Mouse (Mus musculus): ENCODE measurements around the gene Sec16a.
"Not testable (repeated sequence)": the region's sequence is repeated elsewhere in the genome, so short reads cannot be mapped to it uniquely, and the experiment has no call there.

The Sec16a gene

GRCm38 (mm10) chr2:26380871-26381270, 64.1 kb downstream of the Sec16a start:
- DNase-seq = not testable (repeated sequence)

GRCm38 (mm10) chr2:26380131-26380771, 64.8 kb downstream of the Sec16a start, which contains the start of gene Snapc4:
Gene Snapc4 (minus strand): TSS chr2:26380653.
- DNase-seq = peak; percentile 71

GRCm38 (mm10) chr2:26372396-26372795, 72.6 kb downstream of the Sec16a start:
- no peak for DNase-seq

GRCm38 (mm10) chr2:26368572-26368971, 76.4 kb downstream of the Sec16a start:
- no peak for DNase-seq

GRCm38 (mm10) chr2:26367911-26368310, 77.1 kb downstream of the Sec16a start:
- no peak for DNase-seq

- DNase-seq = peak; percentile 69
Measured at GRCm38 (mm10) chr2:26364738-26365465, 80.1 kb downstream of the Sec16a start.

- no peak for DNase-seq
Measured at GRCm38 (mm10) chr2:26363481-26363880, 81.5 kb downstream of the Sec16a start.

GRCm38 (mm10) chr2:26362991-26363390, 82.0 kb downstream of the Sec16a start:
- DNase-seq = no peak

- DNase-seq = no peak
Measured at GRCm38 (mm10) chr2:26360772-26361171, 84.2 kb downstream of the Sec16a start, which contains the start of gene Card9. Gene Card9 (minus strand): TSS chr2:26360918.

- peak; percentile 21 for DNase-seq
Measured at GRCm38 (mm10) chr2:26359983-26360382, 85.0 kb downstream of the Sec16a start.
